Mouse (Mus musculus) CH12.LX (cell line): ENCODE measurements at regions not wholly inside any gene's neighbourhood (a gene's known extent, or its start where the extent isn't known, plus 50 kb on each side); places are given as distances from the start of the nearest gene placed in this dataset.

Experiments used
- DNase-seq: peaks from one replicate; pipeline ENCODE4 v3.0.0-alpha.2; 2013; ENCODE audit errors: extremely low read depth
- H3K27ac ChIP-seq: 2 replicates; pipeline ENCODE4 v1.5.1; 2012; ENCODE audit warnings: low read depth, mild to moderate bottlenecking, control low read depth, moderate library complexity; ENCODE audit not compliant: insufficient read depth
- H3K27me3 ChIP-seq: replicated peaks from 2 replicates; pipeline ENCODE3; 2012; ENCODE audit warnings: inconsistent platforms
- H3K36me3 ChIP-seq, 2 experiments: replicated peaks in 1 of 2; 2 replicates each; pipeline versions ENCODE3 to v1.6.1; 2012; ENCODE audit warnings: inconsistent platforms in 1 of 2, low read length in 1 of 2, mild to moderate bottlenecking in 1 of 2, mixed read lengths in 1 of 2, moderate library complexity in 1 of 2; ENCODE audit not compliant: control insufficient read depth in 1 of 2, insufficient read depth in 1 of 2
- H3K4me1 ChIP-seq, 2 experiments: 2 replicates each; pipeline ENCODE4 v1.6.1; 2012; ENCODE audit warnings: inconsistent platforms in 1 of 2, moderate library complexity in 1 of 2; ENCODE audit not compliant: insufficient read depth in 2 of 2, control insufficient read depth in 1 of 2
- H3K4me2 ChIP-seq: 2 replicates; pipeline ENCODE4 v1.6.1; 2012; ENCODE audit warnings: low read depth, mild to moderate bottlenecking, control low read depth; ENCODE audit not compliant: poor library complexity, insufficient read depth, severe bottlenecking
- H3K4me3 ChIP-seq, 3 experiments: fragments of 150-350 bp in 1 of 3; sonication (generic) in 1 of 3; replicated peaks in 1 of 3; 2 replicates each; pipeline versions ENCODE3 to v1.5.1; 2011 to 2012; ENCODE audit warnings: low read depth in 2 of 3, low read length in 2 of 3, mild to moderate bottlenecking in 2 of 3, moderate library complexity in 2 of 3, control low read depth in 1 of 3, improper control_type of control experiment in 1 of 3, inconsistent platforms in 1 of 3, mixed read lengths in 1 of 3; ENCODE audit not compliant: poor library complexity in 1 of 3
- H3K79me2 ChIP-seq: replicated peaks from 2 replicates; pipeline ENCODE4 v1.6.1; 2012; ENCODE audit warnings: mild to moderate bottlenecking, moderate library complexity; ENCODE audit not compliant: control insufficient read depth, poor library complexity, insufficient read depth, severe bottlenecking; ENCODE audit errors: extremely low read depth
- H3K9ac ChIP-seq: 2 replicates; pipeline ENCODE4 v1.6.1; 2012; ENCODE audit warnings: low read depth, mild to moderate bottlenecking, control low read depth, moderate library complexity; ENCODE audit not compliant: insufficient read depth
- H3K9me3 ChIP-seq: replicated peaks from 2 replicates; pipeline ENCODE3; 2012; ENCODE audit warnings: low read length, inconsistent platforms, mixed read lengths
- CHD1 ChIP-seq: IDR thresholded peaks from 2 replicates; pipeline ENCODE4 v1.6.1; 2012; ENCODE audit warnings: low read depth, low read length, improper control_type of control experiment, inconsistent platforms
- CHD2 ChIP-seq: IDR thresholded peaks from 2 replicates; pipeline ENCODE4 v1.6.1; 2011; ENCODE audit warnings: low read length, improper control_type of control experiment
- E2F4 ChIP-seq: IDR thresholded peaks from 2 replicates; pipeline ENCODE4 v1.6.1; 2011; ENCODE audit warnings: low read depth, low read length, improper control_type of control experiment; ENCODE audit not compliant: insufficient replicate concordance
- ELF1 ChIP-seq: IDR thresholded peaks from 2 replicates; pipeline ENCODE4 v1.6.1; 2014; ENCODE audit warnings: low read depth, mild to moderate bottlenecking, inconsistent platforms, low read length, improper control_type of control experiment
- EP300 ChIP-seq: IDR thresholded peaks from 2 replicates; pipeline ENCODE4 v1.6.1; 2011; ENCODE audit warnings: low read length, improper control_type of control experiment
- ETS1 ChIP-seq: conservative IDR thresholded peaks from 2 replicates; pipeline ENCODE4 v1.6.1; 2012; ENCODE audit warnings: low read depth, mild to moderate bottlenecking, inconsistent platforms, low read length, improper control_type of control experiment, moderate library complexity
- GABPA ChIP-seq: IDR thresholded peaks from 2 replicates; pipeline ENCODE4 v1.6.1; 2012; ENCODE audit warnings: low read depth, low read length, improper control_type of control experiment, inconsistent platforms; ENCODE audit not compliant: insufficient replicate concordance
- JUND ChIP-seq: conservative IDR thresholded peaks from 2 replicates; pipeline ENCODE4 v1.6.1; 2011; ENCODE audit warnings: low read depth, low read length, improper control_type of control experiment
- KAT2A ChIP-seq: IDR thresholded peaks from 2 replicates; pipeline ENCODE4 v1.6.1; 2012; ENCODE audit warnings: low read length, improper control_type of control experiment, inconsistent platforms; ENCODE audit not compliant: insufficient replicate concordance
- MAFK ChIP-seq: IDR thresholded peaks from 2 replicates; pipeline ENCODE4 v1.6.1; 2011; ENCODE audit warnings: low read length, improper control_type of control experiment; ENCODE audit not compliant: insufficient replicate concordance
- MAX ChIP-seq: IDR thresholded peaks from 2 replicates; pipeline ENCODE4 v1.6.1; 2011; ENCODE audit warnings: low read length, improper control_type of control experiment
- MAZ ChIP-seq: IDR thresholded peaks from 2 replicates; pipeline ENCODE4 v1.6.1; 2012; ENCODE audit warnings: low read depth, mild to moderate bottlenecking, inconsistent platforms, low read length, improper control_type of control experiment, moderate library complexity
- MXI1 ChIP-seq: IDR thresholded peaks from 2 replicates; pipeline ENCODE4 v1.6.1; 2011; ENCODE audit warnings: mild to moderate bottlenecking, low read depth, low read length, improper control_type of control experiment
- MYC ChIP-seq: IDR thresholded peaks from 2 replicates; pipeline ENCODE4 v1.6.1; 2011; ENCODE audit warnings: low read depth, mild to moderate bottlenecking, improper control_type of control experiment, low read length
- NRF1 ChIP-seq: IDR thresholded peaks from 2 replicates; pipeline ENCODE4 v1.6.1; 2014; ENCODE audit warnings: low read depth, mild to moderate bottlenecking, inconsistent platforms, low read length, improper control_type of control experiment, moderate library complexity
- PAX5 ChIP-seq: IDR thresholded peaks from 2 replicates; pipeline ENCODE4 v1.6.1; 2012; ENCODE audit warnings: low read length, inconsistent platforms, mixed read lengths
- POLR2A ChIP-seq: IDR thresholded peaks from 2 replicates; pipeline ENCODE4 v1.6.1; 2011; ENCODE audit warnings: low read depth, mild to moderate bottlenecking, improper control_type of control experiment, low read length
- RAD21 ChIP-seq: IDR thresholded peaks from 2 replicates; pipeline ENCODE4 v1.6.1; 2011; ENCODE audit warnings: low read depth, mild to moderate bottlenecking, low read length, improper control_type of control experiment, moderate library complexity
- TBP ChIP-seq: conservative IDR thresholded peaks from 2 replicates; pipeline ENCODE4 v1.6.1; 2011; ENCODE audit warnings: low read depth, low read length, improper control_type of control experiment
- TCF12 ChIP-seq: IDR thresholded peaks from 2 replicates; pipeline ENCODE4 v1.6.1; 2014; ENCODE audit warnings: low read depth, mild to moderate bottlenecking, inconsistent platforms, low read length, improper control_type of control experiment
- USF1 ChIP-seq: IDR thresholded peaks from 2 replicates; pipeline ENCODE4 v1.6.1; 2014; ENCODE audit warnings: low read depth, mild to moderate bottlenecking, inconsistent platforms, low read length, improper control_type of control experiment
- USF2 ChIP-seq: conservative IDR thresholded peaks from 2 replicates; pipeline ENCODE4 v1.6.1; 2011; ENCODE audit warnings: low read depth, low read length, improper control_type of control experiment
- ZC3H11A ChIP-seq: IDR thresholded peaks from 2 replicates; pipeline ENCODE4 v1.6.1; 2012; ENCODE audit warnings: low read depth, mild to moderate bottlenecking, inconsistent platforms, low read length, improper control_type of control experiment
- ZMIZ1 ChIP-seq: IDR thresholded peaks from 2 replicates; pipeline ENCODE4 v1.6.1; 2012; ENCODE audit warnings: low read depth, mild to moderate bottlenecking, inconsistent platforms, low read length, improper control_type of control experiment
- ZNF384 ChIP-seq: IDR thresholded peaks from 2 replicates; pipeline ENCODE4 v1.6.1; 2012; ENCODE audit warnings: low read depth, low read length, improper control_type of control experiment, inconsistent platforms
- dilution Hi-C: fragments of 300-500 bp; cut with MboI; formaldehyde crosslinking; loops from 2 replicates; pipeline ENCODE4 v1.14.3; 2020; ENCODE audit warnings: low sequenced_read_pairs; ENCODE audit not compliant: extremely low pct_unique_long_range_greater_than_20kb, extremely low pct_ligation_motif_present
- in situ Hi-C: fragments of 300-500 bp; cut with MboI; formaldehyde crosslinking; loops from 3 replicates; pipeline ENCODE4 v1.14.3; 2019; ENCODE audit warnings: low sequenced_read_pairs, low pct_ligation_motif_present, low pct_unique_long_range_greater_than_20kb, mixed read lengths

GRCm38 (mm10) chr6:94826656-94827055 is 126.7 kb upstream of the Lrig1 start:
- H3K4me1 ChIP-seq, result no peaks in the 10 kb centered on the region
- no peak overlapping the region for H3K27ac ChIP-seq
- no peak overlapping the region for H3K4me3 ChIP-seq
- no peaks in the 10 kb centered on the region for H3K36me3 ChIP-seq
- no peaks in the 10 kb centered on the region for H3K9me3 ChIP-seq
- dilution Hi-C loops (no loop called here), in situ Hi-C loops (no loop called here)
- H3K4me2 ChIP-seq, result no peak overlapping the region
- TF ChIP-seq ZMIZ1, result no peak
- TF ChIP-seq GABPA, result no peak
- no peak for TF ChIP-seq TCF12
- TF ChIP-seq TBP, result no peak
- H3K27me3 ChIP-seq, result no peaks in the 10 kb centered on the region
- no peaks in the 10 kb centered on the region for H3K79me2 ChIP-seq
- peak; percentile 81 for DNase-seq
- no peak overlapping the region for H3K9ac ChIP-seq

- dilution Hi-C loops, result no loop called here
These were observed 118.3 kb upstream of the Lrig1 start for GRCm38 (mm10) chr6:94818220-94818619.

GRCm38 (mm10) chr6:94816161-94816560 is 116.2 kb upstream of the Lrig1 start:
- Histone ChIP-seq H3K4me1 (no peaks in the 10 kb centered on the region), H3K9me3 (no peaks in the 10 kb centered on the region), H3K27ac (no peak overlapping the region), H3K4me3 (no peak overlapping the region), H3K36me3 (no peaks in the 10 kb centered on the region), H3K4me2 (no peak overlapping the region), H3K9ac (no peak overlapping the region), H3K27me3 (peaks cover 38% of the 10 kb centered on the region), H3K79me2 (no peaks in the 10 kb centered on the region)
- dilution Hi-C loops, result no loop called here
- DNase-seq, result no peak
- in situ Hi-C loops, result no loop called here
- TF ChIP-seq ETS1 (no peak), ELF1 (no peak), POLR2A (no peak), NRF1 (no peak), CHD2 (no peak), JUND (no peak), TCF12 (no peak), PAX5 (no peak), KAT2A (no peak), GABPA (no peak), MYC (no peak), ZC3H11A (no peak), EP300 (no peak), MAZ (no peak), MAX (no peak), MXI1 (no peak), USF2 (no peak), RAD21 (no peak), ZMIZ1 (no peak)

More at GRCm38 (mm10) chr6:94818220-94818619, 118.3 kb upstream of the Lrig1 start:
- Histone ChIP-seq H3K4me1 (no peaks in the 10 kb centered on the region), H3K36me3 (no peaks in the 10 kb centered on the region), H3K27me3 (peaks cover 31% of the 10 kb centered on the region), H3K27ac (no peak overlapping the region), H3K79me2 (no peaks in the 10 kb centered on the region), H3K4me3 (no peak overlapping the region), H3K9me3 (no peaks in the 10 kb centered on the region), H3K9ac (no peak overlapping the region), H3K4me2 (no peak overlapping the region)
- TF ChIP-seq CHD1 (no peak), MXI1 (no peak), TCF12 (no peak), E2F4 (no peak), MAFK (no peak), CHD2 (no peak), EP300 (no peak), TBP (no peak), ETS1 (no peak), KAT2A (no peak), USF1 (no peak), ZNF384 (no peak), GABPA (no peak), PAX5 (no peak), ZC3H11A (no peak)
- in situ Hi-C loops, result no loop called here
- DNase-seq, result no peak
